Mouse (Mus musculus) hindbrain, embryonic 12.5 days (tissue): Measurements from ENCODE around the gene Mmp24. TPM values are rescaled to one million over a fixed set of nuclear protein-coding genes. Genes with fewer than 3 reads are reported as not detected.
"Not testable (repeated sequence)": the region's sequence is repeated elsewhere in the genome, so short reads cannot be mapped to it uniquely, and the experiment has no call there.

ENCODE experiments used
- ATAC-seq: fragments of 200-750 bp; cut with Nextera tagmentation; 2 replicates; pipeline ENCODE4 v1.8.0; 2017; ENCODE audit warnings: moderate TSS enrichment; ENCODE audit not compliant: low FRiP score
- H3K27ac ChIP-seq: fragments of 300-500 bp; sonication (generic); 2 replicates; pipeline ENCODE4 v1.5.1; 2016; ENCODE audit warnings: mild to moderate bottlenecking
- H3K27me3 ChIP-seq: fragments of 300-500 bp; sonication (generic); 2 replicates; pipeline ENCODE4 v1.6.1; 2016; ENCODE audit warnings: mild to moderate bottlenecking
- H3K36me3 ChIP-seq: fragments of 300-500 bp; sonication (generic); 2 replicates; pipeline ENCODE4 v1.6.1; 2016; ENCODE audit warnings: mild to moderate bottlenecking
- H3K4me1 ChIP-seq: fragments of 300-500 bp; sonication (generic); 2 replicates; pipeline ENCODE4 v1.6.1; 2016
- H3K4me2 ChIP-seq: fragments of 300-500 bp; sonication (generic); replicated peaks from 2 replicates; pipeline ENCODE4 v1.6.1; 2016; ENCODE audit warnings: mild to moderate bottlenecking
- H3K4me3 ChIP-seq: fragments of 300-500 bp; sonication (generic); 2 replicates; pipeline ENCODE4 v1.5.1; 2016; ENCODE audit warnings: mild to moderate bottlenecking
- H3K9ac ChIP-seq: fragments of 300-500 bp; sonication (generic); 2 replicates; pipeline ENCODE4 v1.6.1; 2016; ENCODE audit warnings: mild to moderate bottlenecking, moderate library complexity
- H3K9me3 ChIP-seq: fragments of 300-500 bp; sonication (generic); replicated peaks from 2 replicates; pipeline ENCODE4 v1.6.1; 2016; ENCODE audit warnings: mild to moderate bottlenecking
- WGBS: fragments of 180-500 bp; shearing (Covaris S2); methylation state at CpG from one replicate; pipeline ENCODE4 v1.1.7; 2016; 5-methylcytosine and 5-hydroxymethylcytosine counted together
- polyA plus RNA-seq: library from polyadenylated mRNA; unstranded; fragments of >200 nt; fragmentation: Nextera tagmentation; extraction: Ambion mirVana; gene quantifications from 2 replicates; pipeline ENCODE4 v1.2.1, GENCODE M21; 2016

The Mmp24 gene
- polyA plus RNA-seq, 1 experiment from 2014 or later = 6.0 TPM

DNA sequence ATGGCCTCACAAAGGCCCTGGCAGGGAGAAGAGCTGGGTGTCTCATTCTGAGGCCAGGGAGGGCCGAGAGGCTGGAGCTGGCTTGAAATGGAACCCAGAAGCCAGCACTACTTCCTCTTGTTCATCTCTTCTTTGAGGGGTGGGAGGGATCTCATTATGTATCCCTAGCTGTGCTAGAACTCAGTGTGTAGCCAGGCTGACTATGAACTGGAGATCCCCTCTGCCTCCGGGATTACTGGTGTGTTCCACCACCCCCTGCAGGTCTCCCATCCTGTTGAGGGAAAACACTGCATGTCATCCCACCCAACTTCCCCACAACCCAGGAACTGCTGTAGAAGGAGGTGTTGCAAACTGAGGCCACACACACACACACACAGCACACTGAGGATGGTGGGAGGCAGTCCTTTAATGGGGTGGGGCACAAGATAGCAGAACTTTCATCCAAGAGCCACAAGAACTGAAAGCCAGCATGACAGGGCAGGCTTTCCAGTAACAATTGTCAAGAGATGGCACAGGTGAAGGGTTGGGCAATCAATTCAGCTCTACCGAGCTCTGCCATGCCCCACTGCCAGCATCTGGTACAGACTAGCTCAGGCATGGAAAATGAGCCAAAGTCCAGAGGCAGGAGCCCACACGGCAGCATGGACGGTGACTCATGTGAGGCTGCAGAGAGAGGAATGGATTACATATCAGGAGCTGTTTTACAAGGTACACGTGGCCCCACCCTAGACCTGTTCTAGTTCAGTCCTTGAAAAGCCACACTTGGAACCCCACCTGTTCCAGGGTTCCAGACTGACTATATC, 44.5 kb downstream of the Mmp24 start:
- H3K27ac ChIP-seq = peak overlapping the region; percentile 79
- no peak; the same call in none of the 2 replicates for ATAC-seq
- 66% methylated on average over 6 of the region's 6 CpGs for WGBS

DNA sequence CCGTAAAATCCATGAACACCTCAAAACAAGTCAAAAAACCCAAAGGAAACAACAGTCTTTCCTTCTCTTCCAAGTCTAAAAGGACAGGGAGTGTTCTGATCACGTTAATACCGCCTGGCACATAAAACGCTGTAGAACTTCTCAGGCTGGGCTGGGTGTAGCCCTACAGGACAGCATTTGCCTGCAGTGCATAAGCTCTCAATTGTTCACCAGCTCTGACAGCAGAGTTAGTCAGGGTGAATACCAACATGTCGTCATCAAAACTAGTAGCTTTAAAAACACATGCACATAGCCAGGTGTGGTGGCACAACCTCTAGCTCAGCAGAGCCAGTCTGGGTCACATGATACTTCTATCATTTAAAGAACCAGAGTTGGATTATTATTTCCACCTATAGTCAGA, 45.6 kb downstream of the Mmp24 start:
- peaks cover 29% of the 10 kb centered on the region for H3K4me1 ChIP-seq
- no peak overlapping the region for H3K4me2 ChIP-seq
- no peaks in the 10 kb centered on the region for H3K9me3 ChIP-seq
- H3K27ac ChIP-seq = no peak overlapping the region
- H3K4me3 ChIP-seq = no peak overlapping the region
- ATAC-seq = no peak
- H3K36me3 ChIP-seq = peaks cover 44% of the 10 kb centered on the region
- no peak overlapping the region for H3K9ac ChIP-seq
- 93% methylated on average over 5 of the region's 5 CpGs for WGBS
- peaks cover 3% of the 10 kb centered on the region; the same call in 1 of the 2 replicates for H3K27me3 ChIP-seq

More for the DNA sequence above, 44.5 kb downstream of the Mmp24 start:
- Histone ChIP-seq H3K4me1 (peaks cover 22% of the 10 kb centered on the region), H3K9ac (peak overlapping the region; percentile 83), H3K36me3 (peaks cover 48% of the 10 kb centered on the region), H3K4me3 (peak overlapping the region; percentile 50; the same call in 1 of the 2 replicates), H3K9me3 (no peaks in the 10 kb centered on the region), H3K27me3 (peaks cover 3% of the 10 kb centered on the region; the same call in 1 of the 2 replicates), H3K4me2 (peak overlapping the region; percentile 83)

DNA sequence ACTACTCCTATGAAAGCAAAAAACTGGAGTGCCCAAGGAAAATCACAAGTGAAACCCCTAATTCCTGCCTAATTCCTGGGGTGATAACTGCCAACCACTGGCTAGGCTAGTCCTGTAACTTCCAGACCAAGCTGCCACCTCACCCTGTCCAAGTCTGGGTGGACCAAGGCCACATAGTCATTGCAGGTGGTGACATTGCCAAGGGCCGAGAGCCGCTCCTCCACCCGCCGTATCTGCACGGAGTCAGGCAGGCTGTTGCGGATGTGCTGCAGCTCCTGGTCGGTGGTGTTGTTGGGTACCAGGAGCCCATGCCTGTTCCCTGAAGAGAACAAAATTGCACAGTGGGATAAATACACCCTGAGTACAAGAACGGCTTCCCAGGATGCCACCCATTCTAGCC, 48.6 kb downstream of the Mmp24 start:
- Histone ChIP-seq H3K27me3 (no peaks in the 10 kb centered on the region), H3K4me2 (no peak overlapping the region), H3K9me3 (no peaks in the 10 kb centered on the region), H3K36me3 (peaks cover 35% of the 10 kb centered on the region), H3K9ac (no peak overlapping the region), H3K27ac (no peak overlapping the region), H3K4me1 (peaks cover 30% of the 10 kb centered on the region), H3K4me3 (no peak overlapping the region)
- 94% methylated on average over 8 of the region's 8 CpGs for WGBS
- no peak for ATAC-seq

DNA sequence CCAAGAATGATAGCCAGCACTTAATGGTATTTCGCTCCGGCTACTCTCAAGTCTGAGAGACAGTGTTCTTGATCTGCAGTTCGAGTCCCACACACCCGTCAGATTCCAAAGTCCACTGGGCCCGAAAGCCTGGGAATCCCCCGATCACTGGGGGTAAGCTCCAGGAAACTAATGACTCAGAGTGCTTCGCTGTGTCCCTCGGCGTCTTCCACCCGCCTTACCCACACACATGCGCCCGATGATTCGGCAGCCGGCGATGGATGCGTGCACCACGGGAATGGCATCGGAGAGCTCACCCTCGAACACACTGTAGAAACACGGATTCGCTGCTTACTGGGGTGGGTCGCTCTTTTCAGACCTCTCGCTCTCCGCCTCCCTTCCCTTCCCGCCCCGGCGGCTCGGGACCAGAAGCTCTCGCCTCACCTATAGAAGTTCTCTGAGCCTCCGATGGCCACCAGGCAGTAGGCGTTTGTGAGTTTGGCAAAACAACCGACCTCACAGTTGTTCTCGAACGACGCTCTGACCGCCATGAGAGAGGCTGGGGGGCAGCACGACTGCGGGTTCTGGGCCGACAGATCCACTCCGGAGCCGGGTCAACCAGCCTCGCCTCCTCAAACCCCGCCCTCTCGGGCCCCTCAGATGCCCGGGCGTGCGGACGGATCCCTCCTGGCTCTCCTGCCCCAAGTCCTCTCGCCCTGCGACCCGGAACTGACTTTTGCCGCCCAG, 50.9 kb downstream of the Mmp24 start:
- Histone ChIP-seq H3K4me3 (peak overlapping the region; percentile 67), H3K9me3 (no peaks in the 10 kb centered on the region), H3K27me3 (no peaks in the 10 kb centered on the region), H3K27ac (peak overlapping the region; percentile 60), H3K4me1 (peaks cover 19% of the 10 kb centered on the region), H3K9ac (peak overlapping the region; percentile 76), H3K4me2 (peak overlapping the region; percentile 94), H3K36me3 (peaks cover 26% of the 10 kb centered on the region)
- ATAC-seq = no peak
- WGBS = 2% methylated on average over 52 of the region's 52 CpGs

DNA sequence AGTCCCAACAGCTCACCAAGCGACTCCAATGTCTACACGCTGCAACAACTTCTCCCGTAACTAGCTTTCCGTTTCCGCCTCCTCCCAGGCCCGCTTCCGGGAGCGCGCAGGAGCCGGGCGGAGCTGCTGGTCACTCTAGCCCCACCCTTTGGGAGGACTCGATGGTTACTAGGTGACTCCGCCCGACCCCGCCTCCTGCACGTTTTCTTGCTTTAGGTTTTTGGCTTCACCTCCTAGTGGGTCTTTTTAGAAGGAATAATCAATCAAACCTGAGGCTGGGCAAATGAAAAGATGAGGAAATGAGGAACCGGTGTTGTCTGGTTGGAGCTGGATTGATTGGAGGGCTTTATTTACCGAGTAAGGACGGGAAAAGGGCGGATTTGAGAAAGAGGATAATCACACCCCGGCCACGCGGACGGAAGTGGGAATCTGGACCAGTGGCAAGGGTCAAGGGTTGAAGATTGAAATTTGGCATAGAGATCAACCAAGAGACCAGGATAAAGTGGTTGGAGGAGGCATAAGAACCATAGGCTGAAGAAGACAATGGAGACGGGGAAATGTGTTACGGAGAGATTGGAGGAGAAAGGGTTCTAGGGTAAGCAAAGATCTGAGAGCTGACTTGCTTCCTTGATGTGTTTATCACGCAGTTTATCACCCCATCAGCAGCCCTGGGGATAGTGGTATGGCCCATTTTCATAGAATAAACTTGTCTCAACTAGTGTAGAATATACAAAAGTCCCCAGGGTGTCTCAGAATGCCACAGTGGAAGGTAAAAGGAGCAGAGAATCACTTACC, 51.7 kb downstream of the Mmp24 start, which contains the start of gene Eif6:
Gene Eif6 (minus strand): TSS at position 296 of the 795 bp plus-strand sequence.
- H3K27ac ChIP-seq = peak within 1 kb of the TSS; percentile 73
- H3K36me3 ChIP-seq = peaks cover 20% of the 10 kb centered on the region
- peak within 1 kb of the TSS; percentile 94 for H3K4me2 ChIP-seq
- H3K27me3 ChIP-seq = no peaks in the 10 kb centered on the region
- peak within 1 kb of the TSS; percentile 67 for H3K4me3 ChIP-seq
- ATAC-seq = peak; percentile 93
- H3K9me3 ChIP-seq = no peaks in the 10 kb centered on the region
- WGBS = 4% methylated on average over 27 of the region's 27 CpGs
- peaks cover 19% of the 10 kb centered on the region for H3K4me1 ChIP-seq
- H3K9ac ChIP-seq = peak within 1 kb of the TSS; percentile 76

DNA sequence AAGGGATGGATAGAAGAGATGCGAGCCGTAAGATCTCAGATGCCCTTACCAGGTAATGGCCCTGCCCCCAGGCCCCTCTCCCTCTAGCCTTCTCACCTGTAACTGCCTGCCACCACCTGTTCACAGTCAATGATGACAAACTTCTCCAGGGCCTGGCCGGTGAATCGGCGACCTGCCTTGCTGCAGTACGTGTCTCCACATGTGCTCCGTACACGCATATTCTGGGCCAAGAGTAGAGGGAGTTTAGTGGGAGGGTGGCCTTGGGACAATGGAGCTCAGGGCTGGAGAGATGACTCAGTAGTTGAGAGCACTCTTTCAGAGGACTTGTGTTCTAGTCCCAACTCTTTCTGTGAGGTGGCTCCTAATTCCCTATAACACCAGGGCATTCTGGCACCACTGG, 55.7 kb downstream of the Mmp24 start:
- peaks cover 11% of the 10 kb centered on the region for H3K4me1 ChIP-seq
- no peak for ATAC-seq

DNA sequence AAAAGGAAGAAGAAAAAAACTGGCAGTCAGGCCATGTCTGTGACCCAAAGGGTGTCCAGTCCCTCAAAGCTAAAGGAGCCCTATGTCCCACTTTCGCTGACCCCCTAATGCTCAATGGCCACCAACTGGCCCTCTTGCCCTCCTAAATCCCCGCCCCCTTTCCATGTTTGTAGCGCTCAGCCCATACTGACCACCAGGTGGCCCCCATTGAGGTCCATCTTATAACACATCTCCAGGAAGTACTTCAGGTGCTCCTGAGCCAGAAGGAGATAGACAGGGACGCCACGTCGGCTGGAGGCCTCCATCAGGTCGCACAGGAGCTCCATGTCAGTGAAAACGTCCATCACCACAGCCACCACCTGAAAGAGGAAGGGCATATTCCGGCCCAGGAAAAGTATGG, 56.2 kb downstream of the Mmp24 start:
- H3K27me3 ChIP-seq = 0 out of 2 replicates have a peak, but pooled peaks cover 2% of the 10 kb centered on the region
- 57% methylated on average over 9 of the region's 9 CpGs for WGBS
- no peaks in the 10 kb centered on the region for H3K36me3 ChIP-seq
- H3K27ac ChIP-seq = no peak overlapping the region
- H3K4me1 ChIP-seq = peaks cover 10% of the 10 kb centered on the region
- no peak overlapping the region for H3K4me2 ChIP-seq
- no peaks in the 10 kb centered on the region for H3K9me3 ChIP-seq
- no peak overlapping the region for H3K9ac ChIP-seq
- no peak for ATAC-seq
- H3K4me3 ChIP-seq = no peak overlapping the region

More for the DNA sequence above, 55.7 kb downstream of the Mmp24 start:
- Histone ChIP-seq H3K36me3 (no peaks in the 10 kb centered on the region), H3K27ac (no peak overlapping the region), H3K9me3 (no peaks in the 10 kb centered on the region), H3K4me2 (no peak overlapping the region), H3K4me3 (no peak overlapping the region), H3K9ac (no peak overlapping the region), H3K27me3 (0 out of 2 replicates have a peak, but pooled peaks cover 2% of the 10 kb centered on the region)
- WGBS = 94% methylated on average over 8 of the region's 8 CpGs

DNA sequence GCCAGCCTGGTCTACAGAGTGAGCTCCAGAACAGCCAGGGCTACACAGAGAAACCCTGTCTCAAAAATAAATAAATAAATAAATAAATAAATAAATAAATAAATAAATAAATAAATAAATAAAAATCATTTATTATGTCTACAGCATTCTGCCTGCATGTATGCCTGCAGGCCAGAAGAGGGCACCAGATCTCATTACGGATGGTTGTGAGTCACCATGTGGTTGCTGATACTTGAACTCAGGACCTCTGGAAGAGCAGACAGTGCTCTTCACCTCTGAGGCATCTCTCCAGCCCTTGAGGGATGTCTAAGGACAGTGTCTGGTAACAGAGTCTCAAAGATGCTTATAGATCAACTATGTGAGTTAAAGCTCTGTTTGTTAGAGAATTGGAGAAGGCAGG, 56.9 kb downstream of the Mmp24 start:
- H3K36me3 ChIP-seq, H3K4me2 ChIP-seq, H3K27ac ChIP-seq, ATAC-seq, H3K27me3 ChIP-seq, H3K4me3 ChIP-seq, H3K9ac ChIP-seq, H3K9me3 ChIP-seq, H3K4me1 ChIP-seq: not testable (repeated sequence)
- WGBS = 63% methylated on average over 1 of the region's 1 CpGs

DNA sequence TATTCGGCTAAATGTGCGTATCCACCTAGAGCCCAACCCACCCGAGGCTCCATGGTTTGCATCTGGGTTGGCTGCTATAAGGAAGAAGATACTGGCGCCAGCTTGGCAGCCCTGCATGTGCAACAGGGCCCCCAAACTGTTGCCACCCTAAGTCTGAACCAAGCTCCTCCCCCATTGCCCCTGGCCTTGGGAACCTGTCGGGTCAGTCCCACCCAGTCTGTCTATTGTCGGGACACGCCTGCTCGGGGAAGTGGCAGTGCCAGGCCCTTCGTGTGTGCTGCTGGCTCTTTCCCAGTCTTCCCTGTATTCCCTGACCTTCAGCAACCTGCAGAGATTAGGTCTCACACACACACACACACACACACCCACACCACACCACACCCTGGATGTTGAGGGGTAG, 59.6 kb downstream of the Mmp24 start, which contains the start of gene Fam83c:
Gene Fam83c (minus strand): TSS at position 123 of the 400 bp plus-strand sequence.
- WGBS = 72% methylated on average over 9 of the region's 9 CpGs
- Histone ChIP-seq H3K9ac (no peak within 1 kb of the TSS), H3K27ac (no peak within 1 kb of the TSS), H3K4me2 (no peak within 1 kb of the TSS), H3K36me3 (no peaks in the 10 kb centered on the region), H3K4me1 (no peaks in the 10 kb centered on the region), H3K9me3 (no peaks in the 10 kb centered on the region), H3K27me3 (0 out of 2 replicates have a peak, but pooled peaks cover 2% of the 10 kb centered on the region), H3K4me3 (no peak within 1 kb of the TSS)
- no peak for ATAC-seq

DNA sequence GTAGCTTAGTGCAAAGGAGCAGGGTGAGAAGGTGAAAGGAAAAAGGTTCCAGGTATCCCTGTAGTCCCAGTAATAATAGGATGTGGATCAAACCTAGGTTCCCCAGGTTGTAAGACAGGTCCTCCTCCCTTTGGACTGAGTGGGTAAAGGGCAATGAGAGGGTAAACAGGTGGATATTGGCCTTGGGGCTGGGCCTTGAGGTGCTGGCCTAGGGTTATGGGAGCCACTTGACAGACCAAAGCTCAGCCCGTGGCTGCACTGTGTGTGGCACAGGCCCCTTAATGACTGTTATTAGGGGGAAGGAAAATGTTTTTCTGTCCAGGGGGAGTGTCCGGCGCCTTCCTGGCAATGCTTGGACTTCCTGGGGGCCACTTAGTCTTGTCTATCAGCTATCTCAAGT, 62.8 kb downstream of the Mmp24 start:
- Histone ChIP-seq H3K27ac (no peak overlapping the region), H3K4me1 (no peaks in the 10 kb centered on the region), H3K4me2 (no peak overlapping the region), H3K4me3 (no peak overlapping the region), H3K36me3 (no peaks in the 10 kb centered on the region), H3K9me3 (no peaks in the 10 kb centered on the region), H3K27me3 (0 out of 2 replicates have a peak, but pooled peaks cover 2% of the 10 kb centered on the region), H3K9ac (no peak overlapping the region)
- ATAC-seq = no peak
- whole genome bisulfite sequencing = 79% methylated on average over 3 of the region's 3 CpGs

DNA sequence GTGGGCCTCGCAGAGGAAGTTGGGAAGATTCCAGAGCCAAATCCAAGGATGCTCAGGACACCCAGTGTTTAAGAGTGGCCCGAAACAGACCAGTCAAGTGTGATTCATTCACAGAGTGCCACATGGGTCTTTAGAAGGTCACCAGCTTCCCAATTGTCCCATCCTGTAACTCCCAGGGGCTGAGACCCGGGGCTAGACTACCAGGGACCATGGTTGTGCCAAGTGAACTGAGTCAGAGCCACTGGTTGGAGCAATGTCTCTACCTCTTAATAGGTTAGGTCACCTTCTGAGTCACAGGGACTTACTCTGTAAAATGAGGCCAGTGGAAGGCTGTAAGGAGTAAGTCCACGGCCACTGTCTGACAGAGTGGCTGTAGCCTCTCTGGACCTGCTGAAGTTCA, 63.8 kb downstream of the Mmp24 start:
- no peaks in the 10 kb centered on the region for H3K9me3 ChIP-seq
- H3K27me3 ChIP-seq = no peaks in the 10 kb centered on the region
- no peak overlapping the region for H3K4me3 ChIP-seq
- 85% methylated on average over 4 of the region's 4 CpGs for WGBS
- H3K9ac ChIP-seq = no peak overlapping the region
- ATAC-seq = no peak
- H3K36me3 ChIP-seq = no peaks in the 10 kb centered on the region
- H3K4me2 ChIP-seq = no peak overlapping the region
- H3K27ac ChIP-seq = no peak overlapping the region
- no peaks in the 10 kb centered on the region for H3K4me1 ChIP-seq

DNA sequence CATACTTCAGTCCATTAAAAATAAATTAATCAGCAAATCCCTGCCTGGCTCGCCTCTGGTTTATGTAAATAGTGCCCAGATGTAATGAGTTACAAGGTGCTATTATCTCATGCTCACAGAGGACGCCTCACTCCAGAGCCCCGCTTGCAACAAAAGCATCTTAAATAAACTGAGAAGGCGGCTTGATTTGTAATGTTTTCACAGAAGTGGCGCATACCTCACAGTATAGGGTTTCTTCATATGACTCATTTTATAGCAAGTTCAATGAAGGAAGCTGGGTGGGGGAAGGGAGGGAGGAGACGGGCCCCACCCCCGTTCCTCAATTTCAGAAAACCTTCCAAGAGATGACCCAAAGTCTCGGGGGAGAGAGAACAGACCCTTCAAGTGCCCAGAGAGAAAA, 71.8 kb downstream of the Mmp24 start:
- no peak for ATAC-seq
- H3K27me3 ChIP-seq = no peaks in the 10 kb centered on the region
- peaks cover 46% of the 10 kb centered on the region for H3K36me3 ChIP-seq
- WGBS = 86% methylated on average over 8 of the region's 8 CpGs
- no peaks in the 10 kb centered on the region for H3K9me3 ChIP-seq
- H3K4me1 ChIP-seq = no peaks in the 10 kb centered on the region
- H3K4me3 ChIP-seq = no peak overlapping the region
- no peak overlapping the region for H3K9ac ChIP-seq
- H3K27ac ChIP-seq = no peak overlapping the region
- no peak overlapping the region for H3K4me2 ChIP-seq
